Mouse (Mus musculus): ENCODE measurements around the gene Atg3.

The Atg3 gene

GRCm38 (mm10) chr16:45201395-45201794, 42.8 kb downstream of the Atg3 start:
- in situ Hi-C loops (cut with MboI; ENCODE audit: low sequenced_read_pairs) = loop anchor here (25.0 kb wide), 1 partner anchor 211 kb away; the partner anchor contains the start of gene Cd200

- in situ Hi-C loops (cut with MboI; ENCODE audit: low sequenced_read_pairs) = loop anchor here (25.0 kb wide), 1 partner anchor 208 kb away; the partner anchor contains the start of gene Cd200
Observed at GRCm38 (mm10) chr16:45204438-45204837, 45.9 kb downstream of the Atg3 start.

- in situ Hi-C loops (cut with MboI; ENCODE audit: low sequenced_read_pairs) = loop anchor here (25.0 kb wide), 1 partner anchor 207 kb away; the partner anchor contains the start of gene Cd200
Observed at GRCm38 (mm10) chr16:45204859-45205670, 46.5 kb downstream of the Atg3 start.

- in situ Hi-C loops (cut with MboI; ENCODE audit: low sequenced_read_pairs) = loop anchor here (25.0 kb wide), 1 partner anchor 190 kb away; the partner anchor contains the start of gene Cd200
Observed at GRCm38 (mm10) chr16:45222016-45222415, 63.4 kb downstream of the Atg3 start.

- in situ Hi-C loops (cut with MboI; ENCODE audit: low sequenced_read_pairs) = loop anchor here (25.0 kb wide), 1 partner anchor 190 kb away; the partner anchor contains the start of gene Cd200
Observed at GRCm38 (mm10) chr16:45222771-45223170, 64.2 kb downstream of the Atg3 start.

GRCm38 (mm10) chr16:45223648-45224388, 65.2 kb downstream of the Atg3 start, which contains the start of gene Btla:
Gene Btla (plus strand): TSS chr16:45224315.
- in situ Hi-C loops (cut with MboI; ENCODE audit: low sequenced_read_pairs) = loop anchor here (25.0 kb wide), 1 partner anchor 188 kb away; the partner anchor contains the start of gene Cd200

GRCm38 (mm10) chr16:45224431-45225008, 65.9 kb downstream of the Atg3 start:
- in situ Hi-C loops (cut with MboI; ENCODE audit: low sequenced_read_pairs) = loop anchor here (25.0 kb wide), 1 partner anchor 188 kb away; the partner anchor contains the start of gene Cd200

GRCm38 (mm10) chr16:45227002-45227401, 68.4 kb downstream of the Atg3 start:
- in situ Hi-C loops (cut with MboI; ENCODE audit: low sequenced_read_pairs) = no loop called here

- in situ Hi-C loops (cut with MboI; ENCODE audit: low sequenced_read_pairs) = no loop called here
Observed at GRCm38 (mm10) chr16:45231296-45231695, 72.7 kb downstream of the Atg3 start.

- in situ Hi-C loops (cut with MboI; ENCODE audit: low sequenced_read_pairs) = no loop called here
Observed at GRCm38 (mm10) chr16:45233007-45233406, 74.4 kb downstream of the Atg3 start.
